Mouse (Mus musculus) G1E-ER4 (cell line): ENCODE measurements around the gene Sowaha. TPM values are rescaled to one million over a fixed set of nuclear protein-coding genes. Genes with fewer than 3 reads are reported as not detected.
A peak's percentile ranks its signal among the peaks of the same experiment; 100 is the strongest.

Experiments
- GATA1 ChIP-seq: IDR thresholded peaks from one replicate; pipeline ENCODE4 v1.8.0; 2012; ENCODE audit warnings: low read length, inconsistent platforms
- polyA plus RNA-seq: library from polyadenylated mRNA; stranded (reverse); fragments of >175 nt; gene quantifications from 2 replicates; pipeline ENCODE4 v1.2.3, GENCODE M21; 2012

The Sowaha gene
- polyA plus RNA-seq, 1 experiment = 15.6 TPM

DNA sequence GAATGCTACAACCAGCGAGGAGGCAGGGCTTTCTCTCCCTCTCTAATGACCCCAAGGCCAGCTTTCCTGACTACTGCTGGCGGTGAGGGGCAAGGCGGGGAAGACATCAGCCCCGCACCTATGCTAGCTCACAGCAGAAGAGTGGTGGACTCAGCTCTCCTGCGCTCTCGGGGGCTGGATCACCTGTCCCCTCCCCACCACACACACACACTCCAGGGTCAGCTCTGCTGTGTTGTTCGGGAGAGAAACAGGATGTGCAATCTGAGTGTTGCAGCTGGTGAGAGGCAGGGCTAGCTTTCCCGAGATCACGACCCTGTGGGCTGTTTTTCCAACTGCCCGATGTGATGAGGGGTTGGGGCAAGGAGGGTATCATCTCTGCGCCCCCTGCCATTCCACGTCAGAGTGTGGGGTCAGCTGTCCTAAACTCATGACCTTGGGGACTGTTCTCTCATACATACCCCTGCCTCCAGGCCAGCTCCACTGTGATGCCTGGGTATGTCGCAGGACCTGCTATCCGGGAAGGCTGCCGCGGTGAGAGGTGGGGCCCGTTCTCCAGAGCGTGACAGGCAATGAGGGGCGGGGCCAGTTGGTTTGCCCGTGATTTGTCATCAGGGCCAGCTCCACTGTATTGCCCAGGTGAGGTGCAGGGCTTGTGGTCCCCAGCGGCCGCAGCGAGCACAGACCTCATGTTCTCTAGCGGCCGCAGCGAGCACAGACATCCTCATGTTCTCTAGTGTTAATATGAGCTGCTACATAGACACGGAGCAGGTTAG is 6.9 kb upstream of the Sowaha start:
- TF ChIP-seq GATA1 = no peak

DNA sequence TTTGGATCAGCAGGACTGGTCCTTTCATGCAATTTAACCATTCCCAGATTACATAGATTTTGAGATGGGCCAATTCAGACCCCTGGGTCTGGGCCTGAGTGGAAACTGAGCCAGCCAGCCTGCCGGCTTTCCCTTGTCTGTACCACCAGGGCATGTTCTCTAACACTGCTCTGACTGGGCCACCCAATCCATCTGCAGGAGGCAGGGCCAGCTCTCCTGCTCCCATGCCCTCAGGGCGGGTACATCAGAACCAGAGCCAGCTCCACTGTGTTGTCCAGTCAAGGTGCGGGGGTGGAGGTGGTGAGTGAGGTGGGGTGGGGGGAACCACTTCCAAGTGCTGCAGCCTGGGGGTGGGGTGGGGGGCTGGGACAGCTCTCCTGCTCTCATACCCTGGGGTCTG is 6.3 kb upstream of the Sowaha start:
- TF ChIP-seq GATA1 = no peak

DNA sequence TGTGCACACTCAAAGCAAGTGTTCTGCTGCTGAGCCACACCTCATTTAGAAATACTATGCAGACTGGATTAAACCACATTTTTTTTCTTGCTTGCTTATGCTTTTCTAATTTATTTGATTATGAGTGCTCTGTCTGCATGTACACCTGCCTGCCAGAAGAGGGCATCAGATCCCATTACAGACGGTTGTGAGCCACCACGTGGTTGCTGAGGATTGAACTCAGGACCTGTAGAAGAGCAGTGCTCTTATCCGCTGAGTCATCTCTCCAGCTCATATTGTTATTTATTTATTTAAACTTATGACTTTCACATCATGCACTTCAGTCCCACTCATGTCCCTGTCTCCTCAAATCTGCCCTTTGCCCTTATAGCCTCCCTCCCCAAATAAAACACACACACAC is 5.6 kb upstream of the Sowaha start:
- no peak for TF ChIP-seq GATA1

DNA sequence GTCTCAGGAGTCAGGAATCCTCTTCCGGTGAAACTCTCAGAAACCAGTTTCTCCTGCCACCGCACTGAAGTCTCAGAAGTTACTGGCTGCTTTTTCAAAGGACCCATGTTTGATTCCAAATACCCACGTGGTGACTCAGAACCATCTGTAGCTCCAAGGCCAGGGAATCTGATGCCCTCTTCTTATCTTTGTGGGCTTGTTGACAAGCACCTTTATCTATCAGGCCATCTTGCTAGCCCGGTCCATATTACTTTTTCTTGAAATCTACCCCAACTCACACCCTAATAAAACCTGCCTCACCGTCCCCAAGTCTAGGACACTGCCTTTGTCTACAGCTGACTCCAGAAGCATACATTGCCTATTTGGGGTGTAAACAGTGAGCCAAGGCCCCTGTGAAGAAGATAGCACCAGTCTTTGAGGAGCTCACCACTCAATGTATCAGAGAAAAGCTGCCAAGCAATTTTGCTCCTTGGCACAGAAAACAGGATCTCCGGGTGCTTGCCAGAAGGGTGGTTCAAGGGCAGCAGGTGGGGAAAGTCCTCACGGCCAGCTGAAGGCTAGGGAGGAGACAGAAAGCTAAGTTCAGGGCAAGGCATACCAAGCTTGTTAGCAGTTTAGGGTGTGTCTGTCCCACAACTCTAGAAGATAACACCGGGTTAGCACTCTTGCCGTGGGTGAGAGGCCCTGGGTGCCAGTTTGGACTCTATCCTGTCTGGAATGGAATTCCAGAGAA is 3.3 kb upstream of the Sowaha start:
- TF ChIP-seq GATA1 = peak; percentile 60

DNA sequence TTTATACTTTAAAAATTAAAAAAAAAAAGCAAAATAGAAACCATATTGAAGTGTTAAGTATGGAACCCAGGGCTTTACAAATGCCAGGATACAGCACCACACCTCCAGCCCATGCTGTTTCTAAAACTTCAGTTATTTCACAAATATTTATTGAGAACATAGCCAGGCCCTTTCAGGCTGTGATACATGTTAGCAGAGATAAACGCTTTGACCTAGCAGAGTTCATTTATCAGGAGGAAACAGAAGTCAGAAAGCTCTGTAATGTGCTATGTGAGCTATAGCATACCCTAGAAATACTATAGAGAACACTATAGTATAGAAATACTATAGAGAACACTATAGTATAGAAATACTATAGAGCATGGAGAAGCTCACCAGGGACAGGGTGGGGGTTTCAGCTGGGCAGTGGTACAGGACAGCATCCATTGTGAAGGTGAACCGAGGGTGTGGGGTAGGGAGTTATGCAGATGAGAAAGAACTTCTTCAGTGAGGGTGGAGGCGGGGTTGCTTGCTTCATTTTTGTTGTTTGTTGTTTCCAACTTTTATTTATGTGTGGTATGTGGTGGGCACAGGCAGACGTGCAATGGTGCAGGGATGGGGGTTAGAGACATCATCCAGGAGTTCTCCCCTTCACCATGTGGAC is 1.1 kb upstream of the Sowaha start:
- peak; percentile 54 for TF ChIP-seq GATA1

DNA sequence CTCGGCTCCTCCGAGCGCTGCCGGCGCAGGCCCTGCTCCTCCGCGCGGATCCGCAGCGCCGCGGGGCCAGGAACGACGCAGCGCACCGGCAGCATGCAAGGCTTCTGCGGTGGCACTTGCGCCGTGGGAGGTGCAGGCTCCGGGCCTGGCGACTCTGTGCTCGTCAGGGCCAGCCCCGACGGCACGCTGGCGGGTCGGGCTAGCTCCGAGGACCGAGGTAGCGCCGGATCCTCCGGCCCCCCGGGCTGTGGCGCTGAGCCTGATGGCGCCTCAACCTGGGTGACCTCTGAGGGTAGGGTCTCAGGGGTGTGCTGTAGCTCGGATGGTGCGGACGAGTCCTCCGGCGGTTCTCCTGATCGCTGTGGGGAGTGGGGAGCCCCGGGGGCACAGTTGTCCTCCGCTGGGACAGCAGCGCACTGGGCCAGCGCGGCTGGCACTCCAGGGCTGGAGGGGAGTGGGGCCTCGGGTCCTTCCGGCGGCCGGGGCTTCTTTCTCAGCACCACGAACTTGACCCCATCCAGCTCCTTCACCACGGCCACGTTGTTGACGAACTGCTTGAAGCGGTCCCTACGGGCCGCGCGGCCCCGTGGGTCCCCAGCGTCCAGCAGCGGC is 797 bp downstream of the Sowaha start:
- TF ChIP-seq GATA1 = no peak

DNA sequence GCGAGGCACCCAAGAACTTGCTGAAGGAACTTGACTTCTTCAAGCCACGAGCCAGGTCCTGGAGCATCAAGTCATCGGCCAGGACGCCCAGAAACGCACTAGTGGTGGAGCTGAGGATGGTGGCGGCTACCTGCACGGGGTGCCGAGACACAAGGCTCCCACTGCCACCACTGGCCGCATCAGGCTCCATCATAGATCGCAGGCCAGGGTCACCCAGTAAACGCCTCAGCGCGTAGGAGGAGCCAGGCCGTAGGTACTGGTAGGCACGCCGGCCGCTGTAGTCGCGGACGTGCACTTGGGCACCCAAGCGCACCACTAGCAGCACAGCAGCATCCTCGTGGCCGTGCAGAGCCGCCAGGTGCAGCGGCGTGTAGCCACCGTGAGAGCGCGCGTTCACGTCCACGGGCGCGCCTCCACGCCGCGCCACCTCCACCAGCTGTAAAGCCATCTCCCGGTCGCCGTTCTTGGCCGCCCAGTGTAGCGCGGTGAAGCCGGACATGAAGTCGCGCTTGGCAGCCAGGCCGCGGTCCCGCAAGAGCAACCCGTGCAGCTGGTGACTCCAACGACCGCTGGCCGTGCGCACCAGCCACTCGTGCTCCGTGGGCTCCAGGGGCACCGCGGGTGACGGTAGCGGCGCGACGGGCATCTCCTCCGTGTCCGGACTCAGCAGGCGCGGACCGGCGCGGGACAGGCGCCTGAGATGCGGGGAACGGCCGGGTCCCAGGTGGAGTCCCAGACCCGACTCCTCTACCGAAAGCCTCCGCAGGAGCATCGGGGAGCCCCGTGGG is 1.5 kb downstream of the Sowaha start:
- no peak for TF ChIP-seq GATA1

DNA sequence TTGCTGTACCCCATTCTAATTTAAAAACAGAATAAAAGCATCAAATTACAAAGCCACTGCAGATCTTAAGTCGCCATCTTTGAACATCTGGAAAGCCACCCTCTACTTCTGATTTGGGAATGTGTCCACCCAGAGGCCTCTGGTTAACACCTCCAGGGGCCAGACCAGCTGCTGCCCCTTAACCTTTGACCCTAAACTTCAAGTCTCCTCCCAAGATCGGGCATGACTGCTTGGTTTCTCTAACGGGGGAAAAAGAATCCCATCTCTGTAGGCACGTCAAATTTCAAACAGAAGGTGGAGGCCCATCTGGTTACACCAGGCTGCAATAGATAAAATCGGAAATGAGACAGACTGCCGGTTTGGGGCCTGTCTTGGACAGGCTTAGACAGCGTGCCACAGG is 2.2 kb downstream of the Sowaha start:
- TF ChIP-seq GATA1 = no peak

DNA sequence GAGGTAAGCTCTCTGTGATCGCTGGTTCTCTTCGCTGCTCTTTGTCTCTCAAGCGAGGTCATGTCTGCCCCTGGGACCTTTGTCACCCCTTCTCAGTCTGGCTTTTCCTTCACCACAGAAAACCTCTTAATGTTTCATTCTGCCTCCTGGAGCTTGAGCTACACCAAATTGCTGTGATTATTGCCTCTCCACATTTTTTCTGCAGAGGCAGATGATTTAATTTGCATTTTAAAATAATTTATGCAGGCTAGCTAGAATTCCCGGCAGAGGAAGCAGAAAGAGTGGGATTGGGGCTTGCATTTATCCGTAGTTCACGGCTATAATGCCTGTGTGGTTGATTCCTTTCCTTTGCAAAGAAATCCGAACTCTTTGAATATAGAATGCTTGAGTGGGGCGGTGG is 4.5 kb downstream of the Sowaha start:
- no peak for TF ChIP-seq GATA1

DNA sequence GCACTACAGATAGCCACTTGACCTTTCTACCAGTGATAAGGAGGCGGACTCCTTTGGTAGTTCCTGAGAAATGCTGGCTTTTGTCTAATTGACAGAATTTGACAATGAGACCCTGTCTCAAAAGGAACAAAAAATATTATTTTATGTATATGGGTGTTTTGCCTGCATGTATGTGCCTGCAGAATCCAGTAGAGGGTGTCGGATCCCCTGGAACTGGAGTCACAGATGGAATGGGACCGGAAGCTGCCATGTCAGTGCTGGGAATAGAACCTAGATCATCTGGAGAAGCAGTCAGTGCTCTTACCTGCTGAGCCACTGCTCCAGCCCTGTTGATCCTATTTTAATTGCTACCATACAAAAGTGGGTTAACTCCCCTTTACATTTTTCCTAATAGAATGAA is 7.4 kb downstream of the Sowaha start:
- TF ChIP-seq GATA1 = no peak

DNA sequence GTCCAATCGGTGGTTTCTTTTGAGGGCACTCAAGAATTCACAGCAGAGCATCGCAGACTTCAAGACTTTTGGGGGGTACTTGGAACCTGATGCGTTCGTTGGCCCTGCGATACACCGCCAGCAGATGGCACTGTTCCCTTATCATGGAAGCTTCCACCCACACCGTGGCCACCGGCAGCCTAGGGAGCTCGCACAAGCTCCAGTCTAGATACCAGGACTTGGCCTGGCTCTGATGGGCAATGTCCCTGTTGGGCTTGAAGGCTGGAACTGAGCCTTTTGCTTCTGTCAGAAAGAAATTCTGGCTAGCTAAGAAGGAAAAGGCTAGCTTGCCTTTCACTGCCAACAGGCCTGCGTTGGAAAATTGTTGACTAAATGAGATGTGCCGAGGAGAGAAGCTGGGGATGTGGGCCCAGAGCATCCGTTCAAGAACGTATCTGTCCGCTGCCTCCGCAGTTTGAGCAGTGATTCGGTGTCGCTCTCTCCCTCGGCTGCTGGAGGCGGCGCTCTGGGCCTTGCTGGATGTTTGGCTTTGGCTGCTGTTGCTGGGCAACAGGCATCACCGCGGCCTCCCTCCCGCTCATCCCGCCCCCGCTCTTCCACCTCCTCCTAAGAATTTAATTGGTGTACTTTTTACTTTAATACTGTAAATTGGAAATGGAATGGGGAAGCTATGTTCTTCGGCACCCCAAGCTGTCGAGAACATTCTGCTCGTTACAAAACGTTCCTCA is 9.9 kb downstream of the Sowaha start, which contains the start of gene Gm9837:
TSS of gene Gm9837 (minus strand) at position 512 of the 728 bp plus-strand sequence.
- TF ChIP-seq GATA1 = no peak

DNA sequence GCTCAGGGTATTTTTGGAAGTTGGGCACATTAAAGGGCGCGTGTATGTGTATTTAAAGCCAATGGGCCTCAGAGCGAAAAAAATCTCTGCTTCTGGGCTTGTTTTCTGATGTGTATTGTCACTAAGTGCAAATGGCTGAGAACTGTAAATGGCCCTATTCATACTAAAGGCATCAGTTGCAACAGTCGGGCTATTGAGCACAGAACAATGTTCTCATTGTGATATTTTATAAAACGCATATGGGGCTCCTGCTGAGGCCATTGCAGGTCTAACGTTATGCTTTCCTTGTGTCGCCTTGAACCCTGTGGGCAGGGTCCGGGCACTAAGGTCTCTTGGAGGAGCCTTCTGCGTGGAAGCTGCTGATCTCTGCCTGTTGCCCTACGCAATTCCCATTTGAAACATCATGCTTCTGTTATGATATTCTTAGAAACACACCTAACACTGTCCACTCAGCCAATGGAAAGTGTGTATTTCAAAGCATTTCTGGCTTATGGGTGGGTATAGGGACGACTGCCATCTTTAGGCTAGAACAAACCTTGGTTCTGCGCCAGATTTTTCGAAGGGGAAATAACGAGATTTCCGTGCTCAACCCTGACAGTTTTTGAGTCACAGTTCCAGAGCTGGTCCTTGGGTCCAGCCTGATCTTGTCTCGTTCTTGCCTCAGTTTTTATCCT is 10.6 kb downstream of the Sowaha start:
- TF ChIP-seq GATA1 = no peak

DNA sequence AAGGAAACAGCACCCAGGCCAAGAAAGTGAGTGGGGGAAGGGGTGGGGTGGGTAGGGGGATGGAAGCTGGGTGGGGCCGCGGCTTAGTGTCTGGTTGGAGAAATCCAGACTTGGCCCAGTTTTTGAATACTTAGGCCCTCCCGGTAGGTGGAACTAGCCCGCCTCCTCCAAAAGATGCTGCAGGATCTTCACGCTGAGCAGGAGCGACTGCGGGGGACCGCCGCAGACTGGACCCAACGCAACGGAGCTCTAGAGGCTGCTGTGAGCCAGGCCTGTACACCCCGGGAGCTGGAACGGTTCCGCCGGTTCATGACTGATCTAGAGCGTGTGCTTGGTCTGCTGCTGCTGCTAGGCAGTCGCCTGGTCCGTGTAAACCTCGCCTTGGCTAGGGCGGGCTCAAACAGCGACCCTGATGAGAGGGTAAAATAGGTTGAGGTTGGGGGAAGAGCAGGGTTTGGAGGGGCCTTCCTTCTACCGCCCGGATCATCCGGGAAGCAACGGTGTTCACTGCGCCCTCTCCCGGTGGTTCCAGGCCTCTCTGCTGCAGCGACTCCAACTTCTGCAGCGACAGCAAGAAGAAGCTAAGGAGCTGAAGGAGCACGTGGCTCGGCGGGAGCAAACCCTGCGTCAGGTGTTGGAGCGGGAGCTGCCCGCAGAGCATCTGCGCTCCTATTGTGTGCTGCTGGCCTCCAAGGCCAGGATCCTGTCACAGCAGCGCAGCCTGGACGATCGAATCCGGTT is 13.7 kb downstream of the Sowaha start:
- no peak for TF ChIP-seq GATA1
